Mouse (Mus musculus) CH12F3 (cell line): ENCODE data around the gene Klhdc10.
"Not testable (repeated sequence)": the region's sequence is repeated elsewhere in the genome, so short reads cannot be mapped to it uniquely, and the experiment has no call there.

Experiments used
- in situ Hi-C: fragments of 300-500 bp; cut with MboI; formaldehyde crosslinking; loops from 2 replicates; pipeline ENCODE4 v1.14.3; 2020; ENCODE audit warnings: low sequenced_read_pairs

Klhdc10 gene

DNA sequence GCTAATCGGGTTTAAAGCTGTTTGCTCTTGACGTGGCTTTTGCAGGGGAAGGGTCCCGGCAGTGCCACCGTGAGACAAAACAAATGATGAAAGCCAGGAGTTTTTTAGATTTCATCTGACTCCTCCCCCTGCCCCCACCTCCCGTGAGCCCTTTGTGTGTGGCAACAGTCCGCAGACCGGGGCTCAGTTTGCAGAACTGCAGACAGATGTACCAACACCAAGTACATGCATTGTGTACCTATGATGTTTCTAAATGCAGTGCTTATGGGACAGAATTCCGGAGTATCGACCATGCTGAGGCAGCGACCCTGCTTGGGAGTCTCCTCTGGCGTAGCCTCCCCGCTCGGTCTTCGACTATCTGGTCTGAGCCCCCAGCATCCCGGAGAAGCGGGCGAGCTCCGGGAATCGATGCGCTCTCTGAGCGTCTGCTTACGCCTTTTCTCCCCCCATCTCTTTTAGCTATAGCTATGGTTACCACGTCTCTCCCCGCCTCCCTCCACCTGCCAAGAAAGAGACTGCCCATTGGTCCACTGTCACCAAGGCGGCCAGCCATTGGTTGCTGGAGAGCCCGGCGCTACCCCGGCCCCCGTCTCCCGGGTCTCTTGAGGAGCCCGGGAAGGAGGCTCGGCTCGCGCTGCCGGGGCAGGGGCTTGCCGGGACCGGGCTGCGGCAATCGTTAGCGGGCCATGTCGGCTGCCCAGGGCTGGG lies at the start of gene Klhdc10:
Gene Klhdc10, plus strand, starts transcription at position 561 of the 708 bp plus-strand sequence.
- in situ Hi-C loops: loop anchor here (25.0 kb wide), 1 partner anchor 586 kb away; no protein-coding TSS in a partner anchor

- in situ Hi-C loops: loop anchor here (25.0 kb wide), 1 partner anchor 265 kb away; no protein-coding TSS in a partner anchor
Measured at GRCm38 (mm10) chr6:30352762-30353161, 48.9 kb upstream of the Klhdc10 start.

GRCm38 (mm10) chr6:30353661-30354060 lies 48.0 kb upstream of the Klhdc10 start:
- in situ Hi-C loops: loop anchor here (25.0 kb wide), 1 partner anchor 266 kb away; no protein-coding TSS in a partner anchor

- in situ Hi-C loops: loop anchor here (25.0 kb wide), 1 partner anchor 267 kb away; no protein-coding TSS in a partner anchor
Measured at GRCm38 (mm10) chr6:30354760-30355159, 46.9 kb upstream of the Klhdc10 start.

DNA sequence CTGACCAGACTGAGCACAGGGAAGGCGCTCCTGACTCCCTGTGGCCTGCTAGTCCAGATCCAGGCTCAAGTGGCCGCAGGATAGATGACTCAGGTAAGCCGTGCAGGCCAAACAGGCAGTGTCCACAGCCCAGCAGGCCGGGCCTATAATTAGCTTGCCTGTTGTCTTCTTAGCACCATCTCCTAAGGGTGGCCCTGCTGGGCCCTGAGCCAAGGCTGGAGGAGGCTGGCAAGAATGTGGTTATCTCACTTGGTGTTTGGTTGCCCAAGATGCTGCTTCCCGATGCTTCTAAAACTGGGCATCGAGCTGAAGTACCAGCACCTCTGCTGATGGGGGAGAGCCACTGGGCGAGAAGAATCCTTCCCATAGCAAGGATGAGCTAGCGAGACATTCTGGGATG lies 46.0 kb upstream of the Klhdc10 start:
- in situ Hi-C loops: loop anchor here (25.0 kb wide), 1 partner anchor 268 kb away; no protein-coding TSS in a partner anchor

DNA sequence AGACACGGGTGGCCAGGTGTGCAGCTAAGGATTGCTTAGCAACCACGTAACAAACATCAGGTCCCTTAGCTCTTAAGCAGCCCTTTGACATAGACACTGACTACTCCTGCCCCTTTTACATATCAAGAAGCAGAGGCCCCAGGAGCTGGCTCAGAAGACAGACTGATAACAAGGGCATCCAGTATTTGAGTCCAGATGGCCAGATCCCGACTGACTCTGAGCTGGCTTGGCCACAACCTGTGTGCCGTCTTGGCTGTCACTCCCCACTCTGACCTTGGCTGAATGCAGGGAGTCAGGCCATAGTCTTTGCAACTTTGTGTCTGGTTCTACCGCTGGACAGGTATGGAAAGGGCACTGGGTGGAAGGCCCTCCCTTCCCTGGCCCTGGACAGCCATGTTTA lies 45.5 kb upstream of the Klhdc10 start:
- in situ Hi-C loops: loop anchor here (25.0 kb wide), 1 partner anchor 269 kb away; no protein-coding TSS in a partner anchor

GRCm38 (mm10) chr6:30356680-30357079 lies 45.0 kb upstream of the Klhdc10 start:
- in situ Hi-C loops: loop anchor here (25.0 kb wide), 1 partner anchor 269 kb away; no protein-coding TSS in a partner anchor

DNA sequence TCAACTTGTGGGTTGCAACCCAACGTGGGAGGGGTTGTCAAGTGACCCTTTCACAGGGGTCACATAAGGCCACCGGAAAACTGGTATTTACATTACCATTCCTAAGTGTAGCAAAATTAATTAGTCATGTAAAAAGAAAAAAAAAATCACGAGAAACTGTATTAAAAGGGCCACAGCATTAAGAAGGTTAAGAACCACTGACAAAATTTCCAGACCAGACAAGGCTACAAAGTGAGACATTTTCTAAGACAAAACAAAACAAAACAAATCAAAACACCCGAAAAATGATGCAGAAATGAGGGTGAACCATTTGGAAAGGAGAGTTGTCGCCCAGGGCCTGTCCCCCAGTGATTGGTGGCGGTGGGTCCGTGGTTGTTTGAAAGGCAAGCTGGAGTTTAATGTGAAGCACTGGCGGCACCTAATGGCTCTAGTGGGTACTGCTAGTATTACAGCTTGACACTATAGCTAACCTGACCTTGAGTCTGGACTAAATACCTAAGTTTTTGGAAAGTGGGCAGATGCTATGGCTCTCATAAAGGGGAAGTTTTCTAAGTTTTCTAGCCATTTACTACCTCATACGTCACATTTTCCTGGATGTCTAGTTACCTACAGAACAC lies 44.0 kb upstream of the Klhdc10 start:
- in situ Hi-C loops: loop anchor here (25.0 kb wide), 1 partner anchor 270 kb away; no protein-coding TSS in a partner anchor

- in situ Hi-C loops: loop anchor here (25.0 kb wide), 1 partner anchor 273 kb away; no protein-coding TSS in a partner anchor
Measured at GRCm38 (mm10) chr6:30359762-30360509, 41.7 kb upstream of the Klhdc10 start.

GRCm38 (mm10) chr6:30363808-30364207 lies 37.9 kb upstream of the Klhdc10 start:
- in situ Hi-C loops: loop anchor here (25.0 kb wide), 1 partner anchor 277 kb away; no protein-coding TSS in a partner anchor

GRCm38 (mm10) chr6:30369291-30369690 lies 32.4 kb upstream of the Klhdc10 start:
- in situ Hi-C loops: loop anchor here (25.0 kb wide), 1 partner anchor 282 kb away; no protein-coding TSS in a partner anchor

DNA sequence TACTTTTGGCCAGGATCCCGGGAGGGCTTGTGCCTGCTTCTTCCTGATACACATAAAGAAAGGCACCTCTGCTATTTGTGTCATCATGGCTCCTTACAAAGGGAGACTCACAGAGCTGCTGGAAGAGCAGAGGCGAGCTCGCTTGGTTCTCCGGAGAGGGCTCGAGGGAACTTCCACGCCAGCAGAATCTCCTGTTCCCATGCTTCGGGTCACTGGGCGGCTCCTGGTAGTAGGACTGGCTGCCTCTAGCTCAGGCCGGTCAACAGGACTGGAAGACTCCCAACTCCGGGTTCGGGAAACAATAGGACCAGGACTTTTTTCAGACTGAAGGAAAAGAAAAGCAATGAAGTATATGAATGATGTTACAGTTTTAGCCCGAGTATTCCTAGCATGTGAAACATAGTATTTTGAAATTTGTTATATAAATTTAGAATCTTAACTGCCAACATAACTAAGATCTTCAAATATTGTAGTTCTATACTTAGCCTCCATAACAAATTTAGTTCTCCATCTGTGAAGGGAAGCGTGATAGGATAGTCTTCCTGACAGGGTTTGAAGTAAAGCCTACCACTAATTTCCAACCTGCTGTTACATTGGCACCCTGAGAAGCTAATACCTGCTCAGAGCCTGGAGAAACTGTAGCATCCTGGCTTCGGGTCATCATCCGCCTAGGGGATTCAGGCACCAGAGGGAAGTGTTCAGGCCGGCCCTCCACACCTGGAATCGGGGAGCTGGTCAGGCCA lies 28.9 kb upstream of the Klhdc10 start:
- in situ Hi-C loops: loop anchor here (25.0 kb wide), 1 partner anchor 285 kb away; no protein-coding TSS in a partner anchor

- in situ Hi-C loops: loop anchor here (25.0 kb wide), 1 partner anchor 288 kb away; no protein-coding TSS in a partner anchor
Measured at GRCm38 (mm10) chr6:30374731-30375510, 26.7 kb upstream of the Klhdc10 start.

- in situ Hi-C loops: no loop called here
Measured at GRCm38 (mm10) chr6:30375791-30376190, 25.9 kb upstream of the Klhdc10 start.

DNA sequence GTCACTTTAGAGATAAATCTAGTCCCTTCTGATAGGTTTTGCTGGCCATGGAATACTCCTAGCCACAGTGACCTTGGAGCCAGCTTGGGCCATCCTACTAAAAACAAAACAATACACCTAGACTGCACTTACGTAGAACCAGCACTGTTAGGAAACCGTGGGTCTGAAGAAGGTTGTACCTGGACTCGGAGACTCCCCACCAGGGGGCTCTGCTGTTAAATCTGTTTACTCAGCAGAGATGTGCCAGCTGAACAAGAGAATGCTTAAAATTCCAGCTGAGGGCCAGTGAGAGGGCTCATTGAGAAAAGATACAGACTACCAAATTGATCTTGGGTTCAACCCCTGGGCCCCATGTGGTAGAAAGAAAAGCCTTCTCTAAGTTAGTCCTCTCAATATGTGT lies 20.6 kb upstream of the Klhdc10 start:
- in situ Hi-C loops: no loop called here

- in situ Hi-C loops: not testable (repeated sequence)
Measured at GRCm38 (mm10) chr6:30390271-30390670, 11.4 kb upstream of the Klhdc10 start.

GRCm38 (mm10) chr6:30390714-30391697 lies 10.7 kb upstream of the Klhdc10 start, which contains the start of gene Zc3hc1:
Gene Zc3hc1 (minus strand): TSS chr6:30391028.
- in situ Hi-C loops: no loop called here

GRCm38 (mm10) chr6:30391996-30392395 lies 9.7 kb upstream of the Klhdc10 start:
- in situ Hi-C loops: no loop called here
